Mouse (Mus musculus) layer of hippocampus, adult 6 months (tissue): ENCODE data around the gene Hilpda. TPM values are rescaled to one million over a fixed set of nuclear protein-coding genes. Genes with fewer than 3 reads are reported as not detected.

Experiments
- long read RNA-seq, 2 experiments: library from polyadenylated mRNA; unstranded; transcript quantifications; one replicate each; pipeline ENCODE4 v2.0.0; 2019 to 2020
- polyA plus RNA-seq: library from polyadenylated mRNA; unstranded; fragments of <200 nt; fragmentation: Nextera tagmentation; gene quantifications from 2 replicates; pipeline ENCODE4 v1.2.3, GENCODE M21; 2021

Hilpda gene
- 16.1 and 17.6 TPM in 2 replicates for polyA plus RNA-seq
- long read RNA-seq, experiment 1, transcript Hilpda-201 (2 exons, 982 nt), result major isoform, 11 of 11 reads
- long read RNA-seq, experiment 1, partial matches to known transcripts, result 0 of 11 reads
- long read RNA-seq, experiment 1, other reads (novel, unspliced or antisense), result 0 of 11 reads
- long read RNA-seq, experiment 2, transcript Hilpda-201 (2 exons, 982 nt), result major isoform, 9 of 9 reads
- long read RNA-seq, experiment 2, partial matches to known transcripts, result 0 of 9 reads
- long read RNA-seq, experiment 2, other reads (novel, unspliced or antisense), result 0 of 9 reads

DNA sequence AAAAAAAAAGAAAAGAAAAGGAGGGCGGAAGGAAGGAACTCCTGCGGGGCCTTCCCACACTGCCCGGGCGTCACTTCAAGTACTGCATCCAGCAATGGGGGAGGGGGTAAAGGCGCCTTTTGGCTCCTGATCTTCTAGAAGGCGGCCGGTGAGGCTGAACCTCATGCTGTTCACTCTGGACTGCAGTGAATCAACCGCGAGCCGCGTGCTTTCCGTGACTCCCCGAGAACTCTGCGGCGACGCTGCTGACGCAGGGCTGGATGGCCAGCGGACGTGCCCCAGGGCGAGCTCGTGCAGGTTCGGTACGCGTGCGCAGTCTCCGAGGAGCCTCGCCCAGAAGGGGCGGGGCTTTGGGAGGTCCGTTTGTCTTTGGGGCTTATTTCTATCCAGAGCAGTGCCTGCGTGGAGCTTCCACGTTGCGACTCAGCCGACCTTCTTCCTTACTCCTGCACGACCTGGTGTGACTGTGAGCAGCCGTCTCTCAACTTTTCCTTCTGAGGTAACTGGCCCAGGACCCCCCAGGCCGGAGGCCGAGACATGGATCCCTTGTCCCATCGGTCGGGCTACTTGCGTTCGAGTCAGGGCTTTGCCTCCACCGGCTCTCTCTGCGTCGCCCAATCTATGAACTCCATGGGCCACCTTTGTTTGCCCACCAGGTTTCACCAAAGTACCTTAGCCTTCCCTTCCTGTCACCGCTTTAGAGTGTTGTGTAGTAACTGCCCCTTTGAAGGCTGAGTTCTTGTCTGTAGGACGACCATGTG, at the start of gene Hilpda:
Hilpda (plus strand) TSS at position 177 of the 761 bp plus-strand sequence.

GRCm38 (mm10) chr6:29279293-29279692, 7.0 kb downstream of the Hilpda start, which contains the start of gene Fam71f2:
Gene Fam71f2 (plus strand): TSS chr6:29279593.

GRCm38 (mm10) chr6:29318879-29319278, 46.6 kb downstream of the Hilpda start, which contains the start of gene Fam71f1:
Gene Fam71f1 (plus strand): TSS chr6:29319140.

Other genes starting within 250 kb of the Hilpda start
- gene Lep, start 212.3 kb upstream of the Hilpda start, polyA plus RNA-seq, result not detected in 2 replicates
- 7.3 and 9.8 TPM in 2 replicates for gene Rbm28, start 107.5 kb upstream of the Hilpda start, polyA plus RNA-seq
- gene Prrt4, start 92.9 kb upstream of the Hilpda start, polyA plus RNA-seq, result 0.74 and 1.3 TPM in 2 replicates
- gene Impdh1, start 56.1 kb upstream of the Hilpda start, polyA plus RNA-seq, result 9.8 and 10.5 TPM in 2 replicates
- gene Fam71f2, start 7.1 kb downstream of the Hilpda start, polyA plus RNA-seq, result 0.33 TPM in 1 of 2 replicates, not detected in the other
- gene Fam71f1, start 46.7 kb downstream of the Hilpda start, polyA plus RNA-seq, result not detected in 2 replicates
- gene Calu, start 75.6 kb downstream of the Hilpda start, polyA plus RNA-seq, result 26.1 and 30.7 TPM in 2 replicates
- gene Opn1sw, start 116.0 kb downstream of the Hilpda start, polyA plus RNA-seq, result 0.10 TPM in 1 of 2 replicates, not detected in the other
- gene Ccdc136, start 123.8 kb downstream of the Hilpda start, polyA plus RNA-seq, result 17.3 and 20.4 TPM in 2 replicates
- gene Flnc, start 160.8 kb downstream of the Hilpda start, polyA plus RNA-seq, result 0.15 and 0.38 TPM in 2 replicates
- 819 and 842 TPM in 2 replicates for gene Atp6v1f, start 195.2 kb downstream of the Hilpda start, polyA plus RNA-seq
- gene Atp6v1fnb, start 198.9 kb downstream of the Hilpda start, polyA plus RNA-seq, result not detected in 2 replicates
- 0.40 and 0.84 TPM in 2 replicates for gene Kcp, start 235.5 kb downstream of the Hilpda start, polyA plus RNA-seq